Mouse (Mus musculus) limb, embryonic 11.5 days (tissue): ENCODE results near the gene Stk40. TPM values are rescaled to one million over a fixed set of nuclear protein-coding genes. Genes with fewer than 3 reads are reported as not detected.

ENCODE experiments used
- ATAC-seq: fragments of 200-750 bp; cut with Nextera tagmentation; 2 replicates; pipeline ENCODE4 v1.8.0; 2017; ENCODE audit warnings: low read depth; ENCODE audit not compliant: insufficient number of reproducible peaks, low FRiP score, low TSS enrichment
- DNase-seq: peaks from one replicate; pipeline ENCODE4 v3.0.0-alpha.2; 2015; ENCODE audit warnings: low spot score
- H3K27ac ChIP-seq: fragments of 300-500 bp; sonication (generic); replicated peaks from 2 replicates; pipeline ENCODE4 v1.5.1; 2014; ENCODE audit warnings: low read depth, mild to moderate bottlenecking, low read length
- H3K27me3 ChIP-seq: fragments of 300-500 bp; sonication (generic); 2 replicates; pipeline ENCODE4 v1.6.1; 2014; ENCODE audit warnings: mild to moderate bottlenecking, low read length, mixed read lengths; ENCODE audit not compliant: control insufficient read depth, insufficient read depth
- H3K36me3 ChIP-seq: fragments of 300-500 bp; sonication (generic); 2 replicates; pipeline ENCODE4 v1.6.1; 2014; ENCODE audit warnings: mild to moderate bottlenecking, low read length, moderate library complexity, mixed read lengths; ENCODE audit not compliant: control insufficient read depth, insufficient read depth
- H3K4me1 ChIP-seq: fragments of 300-500 bp; sonication (generic); 2 replicates; pipeline ENCODE4 v1.6.1; 2014; ENCODE audit warnings: low read length, mixed read lengths; ENCODE audit not compliant: control insufficient read depth, insufficient read depth
- H3K4me2 ChIP-seq: fragments of 300-500 bp; sonication (generic); 2 replicates; pipeline ENCODE4 v1.6.1; 2014; ENCODE audit warnings: low read depth, mild to moderate bottlenecking, moderate library complexity; ENCODE audit not compliant: severe bottlenecking
- H3K4me3 ChIP-seq: fragments of 300-500 bp; sonication (generic); 2 replicates; pipeline ENCODE4 v1.5.1; 2014; ENCODE audit warnings: low read depth, low read length
- H3K9ac ChIP-seq: fragments of 300-500 bp; sonication (generic); 2 replicates; pipeline ENCODE4 v1.6.1; 2014; ENCODE audit warnings: mild to moderate bottlenecking, low read length
- H3K9me3 ChIP-seq: fragments of 300-500 bp; sonication (generic); 2 replicates; pipeline ENCODE4 v1.6.1; 2016; ENCODE audit warnings: low read length; ENCODE audit not compliant: control insufficient read depth
- WGBS: fragments of 180-500 bp; shearing (Covaris S2); extraction: QIAGEN DNeasy Blood & Tissue Kit; methylation state at CpG from one replicate; pipeline ENCODE4 v1.1.7; 2014; 5-methylcytosine and 5-hydroxymethylcytosine counted together
- polyA plus RNA-seq: library from polyadenylated mRNA; unstranded; fragments of >200 nt; fragmentation: Nextera tagmentation; extraction: Ambion mirVana; gene quantifications from 2 replicates; pipeline ENCODE4 v1.2.1, GENCODE M21; 2014

Stk40 gene
- polyA plus RNA-seq, 1 experiment from 2014 or later = 27.8 TPM

DNA sequence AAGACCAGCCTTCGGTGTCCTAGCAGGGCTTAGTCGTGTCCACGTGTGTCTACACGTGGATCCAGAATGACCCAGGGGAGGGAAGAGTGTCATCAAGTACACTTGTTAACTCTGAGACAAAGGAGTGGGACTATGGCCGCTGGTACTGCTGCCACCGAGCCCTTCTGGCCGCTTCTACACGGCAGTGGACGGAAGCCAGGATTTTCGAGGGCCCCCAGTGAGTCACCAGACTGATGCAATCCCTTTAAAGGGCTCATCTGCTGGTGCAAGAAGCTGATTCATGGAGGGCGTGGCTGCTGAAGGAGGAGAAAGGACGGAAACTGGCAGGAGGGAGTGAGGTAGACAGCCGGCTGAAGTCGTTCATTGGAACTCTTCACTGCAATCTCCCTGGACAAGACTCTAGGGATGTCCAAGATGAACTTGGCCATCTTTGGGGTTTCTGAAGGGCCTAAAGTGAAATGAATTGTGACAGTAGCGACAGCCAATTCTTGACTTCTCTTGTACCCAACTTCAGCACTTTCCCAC, 638 bp upstream of the Stk40 start:
- WGBS = 1% methylated on average over 15 of the region's 15 CpGs
- DNase-seq = peak; percentile 50
- Histone ChIP-seq H3K4me2 (peak overlapping the region; percentile 88), H3K4me3 (peak overlapping the region; percentile 84), H3K9me3 (no peaks in the 10 kb centered on the region), H3K36me3 (peaks cover 3% of the 10 kb centered on the region; the same call in 1 of the 2 replicates), H3K9ac (peak overlapping the region; percentile 50), H3K4me1 (peaks cover 7% of the 10 kb centered on the region), H3K27me3 (no peaks in the 10 kb centered on the region), H3K27ac (no peak overlapping the region; the same call in 1 of the 2 replicates)
- no peak for ATAC-seq

DNA sequence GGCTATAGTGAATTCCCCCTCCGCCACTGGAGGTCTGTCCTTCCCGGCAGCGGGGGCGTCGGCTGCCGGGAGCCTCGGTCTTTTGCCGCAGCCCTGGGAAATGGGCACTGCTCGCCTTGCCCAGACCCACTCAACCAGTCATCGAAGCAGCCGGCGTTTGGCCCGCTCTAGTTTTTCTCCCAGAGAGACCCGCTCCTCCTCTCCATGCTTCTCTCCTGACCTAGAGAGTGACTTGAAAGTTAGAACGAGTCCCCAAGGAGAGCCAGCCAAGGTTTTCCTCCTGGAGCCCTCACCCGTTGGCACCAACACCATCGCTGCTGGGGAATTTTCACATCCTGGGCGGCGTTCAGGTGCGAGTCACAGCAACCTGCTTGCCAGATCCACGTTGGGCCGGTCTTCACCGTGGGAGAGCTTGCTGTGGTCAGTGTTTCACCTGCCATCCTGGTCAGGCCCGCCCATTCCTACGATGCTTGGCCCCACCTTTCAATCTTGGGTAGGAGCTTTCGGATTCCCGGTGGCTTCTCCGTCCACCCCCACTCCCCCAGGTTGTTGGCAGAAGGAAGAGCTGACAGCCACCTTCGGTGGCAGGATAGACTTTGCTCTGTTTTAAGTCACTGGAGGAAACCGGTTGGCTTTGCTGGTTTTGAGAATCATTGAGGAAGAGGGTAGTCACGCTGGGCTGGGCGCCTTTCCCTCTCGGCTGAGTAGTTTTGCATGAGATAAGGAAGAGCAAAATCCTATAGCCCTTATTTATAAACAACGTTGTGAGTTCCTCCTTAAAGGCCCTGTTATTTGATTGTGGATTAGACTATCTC, 711 bp downstream of the Stk40 start:
- peak overlapping the region; percentile 84 for H3K4me3 ChIP-seq
- peak overlapping the region; percentile 72 for H3K9ac ChIP-seq
- H3K4me2 ChIP-seq = peak overlapping the region; percentile 78
- H3K27me3 ChIP-seq = no peaks in the 10 kb centered on the region
- H3K9me3 ChIP-seq = no peaks in the 10 kb centered on the region
- no peak; the same call in none of the 2 replicates for ATAC-seq
- H3K36me3 ChIP-seq = no peaks in the 10 kb centered on the region
- 3% methylated on average over 34 of the region's 34 CpGs for whole genome bisulfite sequencing
- no peak for DNase-seq
- H3K27ac ChIP-seq = no peak overlapping the region
- peaks cover 14% of the 10 kb centered on the region for H3K4me1 ChIP-seq

DNA sequence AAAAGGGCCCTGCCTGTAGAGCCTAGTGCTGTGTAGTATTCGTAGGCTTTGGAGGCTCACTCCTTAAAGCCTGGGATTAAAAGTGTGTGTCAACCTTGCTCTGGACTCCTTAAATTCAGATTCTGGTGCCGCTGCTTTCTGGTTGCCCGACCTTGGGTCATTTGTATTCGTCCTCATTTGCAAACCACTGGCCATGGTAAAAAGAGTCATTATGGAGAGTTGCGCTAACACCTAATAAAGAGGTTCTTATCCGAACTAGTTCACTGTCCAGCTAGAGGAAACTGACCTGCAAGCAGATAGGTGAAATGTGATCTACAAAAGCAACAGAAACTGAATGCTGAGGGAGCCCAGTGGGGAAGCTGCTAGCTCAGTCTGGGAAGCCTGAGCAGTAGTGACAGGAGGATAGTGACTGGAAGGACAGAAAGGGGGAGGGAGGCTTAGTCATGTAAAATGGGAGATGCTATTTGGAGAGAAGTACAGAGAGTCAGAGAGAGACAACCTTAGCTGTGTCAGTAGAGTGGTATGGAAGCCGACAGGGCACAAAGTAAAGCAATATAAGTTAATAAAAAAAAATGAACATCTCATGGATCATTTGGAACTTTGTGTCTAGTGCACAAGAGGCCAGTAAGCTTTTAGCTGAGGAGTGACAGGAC, 1.5 kb downstream of the Stk40 start:
- Histone ChIP-seq H3K4me1 (peaks cover 20% of the 10 kb centered on the region), H3K27ac (no peak overlapping the region), H3K9ac (no peak overlapping the region), H3K9me3 (no peaks in the 10 kb centered on the region), H3K36me3 (no peaks in the 10 kb centered on the region), H3K4me2 (peak overlapping the region; percentile 78; the same call in 1 of the 2 replicates), H3K4me3 (no peak overlapping the region), H3K27me3 (no peaks in the 10 kb centered on the region)
- 60% methylated on average over 7 of the region's 7 CpGs for WGBS
- DNase-seq = no peak
- ATAC-seq = no peak

DNA sequence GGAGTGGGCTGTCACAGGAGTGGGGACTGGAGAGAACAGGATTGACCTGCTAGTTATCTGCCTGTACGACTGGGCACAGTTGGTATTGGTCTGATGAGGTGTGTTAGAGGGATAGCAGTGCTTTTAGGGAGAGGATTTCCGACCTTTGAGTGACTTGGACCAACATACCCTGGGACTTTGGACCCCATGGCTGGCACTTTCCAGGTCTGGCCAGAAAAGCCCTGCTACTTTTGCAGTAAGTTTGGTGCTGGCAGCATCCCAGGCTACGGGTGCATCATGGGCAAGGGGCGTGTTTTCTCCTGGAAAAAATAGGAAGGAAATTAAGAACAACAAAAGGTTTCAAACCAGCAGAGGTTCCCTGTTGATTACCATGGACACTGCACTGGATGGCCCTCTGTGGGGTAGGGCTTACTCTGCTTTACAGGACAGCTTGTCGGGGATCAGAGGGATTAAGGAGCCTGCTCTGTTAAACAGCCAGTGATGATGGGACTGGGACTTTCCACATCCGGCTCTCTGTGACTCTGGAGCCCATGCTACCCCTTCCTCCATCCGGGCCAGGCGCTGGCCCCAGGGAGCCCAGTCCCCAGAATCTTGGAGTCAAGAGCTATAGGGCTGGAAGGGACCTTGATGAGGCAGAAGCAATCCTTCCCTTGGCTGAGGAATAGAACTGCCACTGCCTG, 4.4 kb downstream of the Stk40 start:
- H3K4me1 ChIP-seq = peaks cover 28% of the 10 kb centered on the region
- no peak overlapping the region; the same call in 1 of the 2 replicates for H3K4me2 ChIP-seq
- no peak overlapping the region for H3K27ac ChIP-seq
- ATAC-seq = no peak
- no peak overlapping the region for H3K9ac ChIP-seq
- DNase-seq = no peak
- 51% methylated on average over 8 of the region's 8 CpGs for WGBS
- no peaks in the 10 kb centered on the region for H3K27me3 ChIP-seq
- H3K9me3 ChIP-seq = no peaks in the 10 kb centered on the region
- H3K36me3 ChIP-seq = no peaks in the 10 kb centered on the region
- no peak overlapping the region for H3K4me3 ChIP-seq

DNA sequence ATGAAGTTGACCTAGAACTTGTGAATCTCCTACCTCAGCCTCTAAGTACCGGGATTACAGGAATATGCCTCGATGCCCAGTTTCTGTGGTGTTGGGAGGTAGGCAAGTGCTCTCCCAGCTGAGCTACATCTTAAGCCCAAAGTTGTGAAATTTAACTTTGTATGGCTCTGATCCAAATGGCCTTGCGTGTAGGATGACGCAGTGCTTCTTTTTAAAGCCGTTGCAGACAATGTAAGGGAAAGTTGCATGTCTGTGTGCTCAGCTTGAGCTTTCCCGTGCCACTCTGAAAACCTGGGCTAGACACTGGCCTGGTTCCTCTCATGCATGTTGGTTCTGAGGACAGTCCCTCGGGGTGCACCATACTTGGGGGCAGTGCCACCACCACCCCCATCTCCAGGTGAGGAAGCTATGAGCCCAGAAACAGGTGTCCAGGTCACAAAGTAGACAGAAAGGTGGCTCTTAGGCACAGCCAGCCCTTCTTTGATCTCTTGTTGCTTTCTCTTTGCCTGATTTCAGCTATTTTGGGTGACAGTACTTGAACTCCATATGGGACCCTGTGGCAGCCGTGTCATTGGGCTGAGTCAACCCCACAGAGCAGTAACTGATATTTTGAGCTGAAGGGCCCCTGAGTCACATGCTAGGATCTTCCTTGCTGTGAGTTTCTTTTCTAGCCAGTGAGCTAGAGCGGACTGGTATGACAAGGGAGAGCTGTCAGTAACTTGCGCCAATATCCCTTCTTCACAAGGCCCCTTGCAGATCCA, 6.0 kb downstream of the Stk40 start:
- no peaks in the 10 kb centered on the region for H3K27me3 ChIP-seq
- no peak overlapping the region for H3K27ac ChIP-seq
- H3K9ac ChIP-seq = no peak overlapping the region
- 80% methylated on average over 10 of the region's 10 CpGs for WGBS
- H3K36me3 ChIP-seq = no peaks in the 10 kb centered on the region
- H3K4me2 ChIP-seq = no peak overlapping the region
- peaks cover 25% of the 10 kb centered on the region for H3K4me1 ChIP-seq
- DNase-seq (no peak), ATAC-seq (no peak)
- no peak overlapping the region for H3K4me3 ChIP-seq
- H3K9me3 ChIP-seq = no peaks in the 10 kb centered on the region

DNA sequence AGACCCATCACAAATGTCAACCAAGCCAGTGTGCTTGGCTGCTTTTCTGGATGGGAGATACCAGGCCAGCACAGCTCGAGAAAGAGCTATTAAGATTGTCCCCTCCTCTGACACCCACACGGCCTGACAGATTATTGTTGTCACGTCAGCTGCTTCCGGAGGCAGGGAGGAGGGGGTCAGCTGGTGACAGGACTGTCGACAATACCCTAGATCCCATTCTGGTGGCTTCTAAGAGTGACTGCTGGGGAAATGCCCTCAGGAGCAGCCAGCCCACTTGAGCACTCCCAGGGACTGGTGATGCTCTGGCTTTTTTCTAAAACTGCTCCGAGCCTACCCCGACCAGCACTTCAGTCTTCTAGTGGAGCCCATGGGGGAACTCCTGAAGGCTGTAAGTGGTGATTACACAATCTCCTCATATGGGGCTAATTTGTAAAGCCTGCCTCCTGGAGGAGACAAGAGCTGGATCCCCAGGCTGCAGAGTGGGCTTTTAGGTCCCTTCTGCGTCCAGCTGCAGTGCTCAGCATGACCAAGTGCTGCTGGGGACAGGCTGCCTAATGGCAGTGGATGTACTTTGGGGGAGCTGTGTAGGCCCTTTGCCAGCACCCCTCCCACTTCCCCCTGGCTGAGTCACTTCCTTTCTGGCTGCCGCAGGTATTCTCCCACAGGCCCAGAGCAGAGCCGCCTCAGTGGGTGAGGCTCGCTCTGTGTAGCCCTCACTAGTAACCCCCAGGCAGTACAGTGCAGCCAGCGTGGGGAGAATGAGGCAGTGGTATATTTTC, 6.8 kb downstream of the Stk40 start:
- Histone ChIP-seq H3K4me1 (peaks cover 28% of the 10 kb centered on the region), H3K27ac (peak overlapping the region; percentile 68), H3K27me3 (no peaks in the 10 kb centered on the region), H3K4me3 (no peak overlapping the region), H3K9me3 (no peaks in the 10 kb centered on the region), H3K4me2 (peak overlapping the region; percentile 25; the same call in 1 of the 2 replicates), H3K9ac (peak overlapping the region; percentile 40; the same call in 1 of the 2 replicates), H3K36me3 (no peaks in the 10 kb centered on the region)
- 6% methylated on average over 12 of the region's 12 CpGs for WGBS
- DNase-seq = peak; percentile 38
- peak; percentile 35; the same call in 1 of the 2 replicates for ATAC-seq

DNA sequence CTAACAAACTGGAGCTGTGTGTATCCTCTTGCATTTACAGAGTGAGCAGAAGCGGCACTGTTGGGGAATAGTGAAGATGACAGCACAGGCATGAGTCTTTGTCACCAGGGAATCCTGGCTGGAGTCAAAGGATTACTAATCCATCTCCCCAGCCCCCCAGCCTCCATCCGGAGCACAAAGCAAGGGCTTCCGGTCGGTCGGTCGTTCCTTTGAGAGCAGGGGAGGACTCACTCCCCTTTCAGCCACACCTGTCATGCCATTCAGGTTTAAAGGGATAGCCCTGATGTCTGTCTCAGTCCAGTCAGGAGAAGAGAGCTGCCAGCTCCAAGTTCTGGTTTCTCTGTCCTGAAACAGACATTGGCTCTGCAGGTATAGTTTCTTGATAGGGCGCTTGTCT, 7.4 kb downstream of the Stk40 start:
- peak overlapping the region; percentile 40; the same call in 1 of the 2 replicates for H3K9ac ChIP-seq
- H3K4me1 ChIP-seq = peaks cover 28% of the 10 kb centered on the region
- no peaks in the 10 kb centered on the region for H3K36me3 ChIP-seq
- H3K27me3 ChIP-seq = no peaks in the 10 kb centered on the region
- 34% methylated on average over 7 of the region's 7 CpGs for WGBS
- ATAC-seq = no peak
- DNase-seq = no peak
- peak overlapping the region; percentile 25; the same call in 1 of the 2 replicates for H3K4me2 ChIP-seq
- no peaks in the 10 kb centered on the region for H3K9me3 ChIP-seq
- no peak overlapping the region for H3K4me3 ChIP-seq
- peak overlapping the region; percentile 68; the same call in 1 of the 2 replicates for H3K27ac ChIP-seq
